Mouse (Mus musculus): Measurements from ENCODE around the gene Taf8.
"Not testable (repeated sequence)": the region's sequence is repeated elsewhere in the genome, so short reads cannot be mapped to it uniquely, and the experiment has no call there.

Taf8 gene

DNA sequence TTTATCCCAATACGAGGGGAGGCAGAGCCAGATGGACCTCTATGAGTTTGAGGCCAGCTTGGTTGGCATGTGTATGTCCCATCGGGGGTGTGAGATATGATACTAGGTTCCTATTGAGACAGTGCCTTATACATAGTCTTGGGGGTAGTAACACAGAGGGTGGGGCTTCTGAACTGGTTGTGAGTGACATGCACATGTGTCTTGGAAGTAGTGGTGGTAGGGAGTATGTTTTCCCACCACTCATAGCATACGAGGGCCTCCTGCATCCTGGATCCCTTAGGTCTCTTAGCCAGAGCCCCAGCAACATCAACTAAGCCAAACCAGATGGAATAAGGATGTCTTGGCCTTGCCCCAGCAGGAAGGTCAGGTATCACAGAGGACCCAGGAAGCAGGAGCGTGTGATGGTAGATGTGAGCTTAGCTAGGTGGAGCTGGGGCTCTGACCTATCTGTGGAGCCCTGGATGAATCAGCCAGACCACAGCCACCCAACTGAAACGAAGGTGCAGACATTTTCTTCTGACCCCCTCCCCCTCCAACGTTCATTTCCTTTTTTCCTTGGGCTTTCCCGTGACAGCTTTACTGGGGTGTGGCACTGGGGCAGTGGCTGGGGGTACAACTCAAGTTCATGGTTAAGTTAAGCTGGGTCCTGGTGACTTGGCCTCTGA lies 13.2 kb upstream of the Taf8 start:
- no peak for DNase-seq

GRCm38 (mm10) chr17:47512956-47513775 lies 11.1 kb upstream of the Taf8 start:
- DNase-seq: no peak

GRCm38 (mm10) chr17:47511111-47512020 lies 9.3 kb upstream of the Taf8 start:
- peak; percentile 92 for DNase-seq

- no peak for DNase-seq
Observed at GRCm38 (mm10) chr17:47509031-47509705, 7.1 kb upstream of the Taf8 start.

DNA sequence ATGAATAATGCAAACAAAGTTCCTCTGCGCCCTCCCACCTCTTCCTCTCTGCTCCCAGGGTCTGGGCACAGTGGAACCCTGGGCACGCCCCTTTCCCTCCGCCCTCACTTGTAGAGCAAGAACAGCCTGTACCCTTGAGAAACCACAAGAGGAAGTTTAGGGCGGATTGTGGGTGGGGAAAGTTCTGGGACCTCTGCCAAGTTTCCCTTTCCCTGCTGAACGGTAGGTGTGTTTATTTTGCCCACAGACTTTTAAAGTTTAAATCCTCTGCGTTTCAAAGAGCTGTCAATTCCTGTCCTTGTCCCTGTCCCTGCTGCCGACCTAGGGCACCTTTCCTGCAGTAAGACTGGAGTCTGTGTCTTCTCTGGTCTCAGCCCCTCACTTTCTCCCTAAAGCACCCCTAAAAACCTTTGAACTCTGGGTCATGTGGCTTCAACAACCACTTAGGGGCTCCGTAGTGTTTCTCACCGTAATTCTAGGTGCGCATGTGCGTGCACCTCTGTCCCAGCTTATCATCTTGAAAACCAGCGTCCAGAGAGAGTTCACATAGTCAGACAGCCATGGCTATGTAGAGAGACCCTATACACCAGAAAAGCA lies 6.0 kb upstream of the Taf8 start:
- peak; percentile 78 for DNase-seq

DNA sequence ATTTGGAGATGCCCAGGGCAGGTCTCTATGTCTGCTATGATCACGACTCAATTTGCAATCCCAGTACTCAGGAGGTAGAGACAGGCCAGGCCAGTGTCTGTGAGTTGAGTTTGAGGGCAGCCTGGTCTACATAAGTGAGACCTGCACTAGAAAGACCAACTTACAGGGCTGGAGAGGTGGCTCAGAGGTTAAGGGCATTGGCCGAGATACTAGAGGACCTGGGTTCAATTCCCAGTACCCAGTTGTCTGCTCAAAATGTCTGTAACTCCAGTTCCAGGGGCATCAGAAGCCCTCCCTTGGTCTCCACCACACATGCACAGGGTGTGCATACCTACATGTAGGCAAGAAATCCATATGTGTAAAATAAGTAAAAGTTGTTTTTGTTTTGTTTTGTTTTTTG lies 5.4 kb upstream of the Taf8 start:
- no peak for DNase-seq

DNA sequence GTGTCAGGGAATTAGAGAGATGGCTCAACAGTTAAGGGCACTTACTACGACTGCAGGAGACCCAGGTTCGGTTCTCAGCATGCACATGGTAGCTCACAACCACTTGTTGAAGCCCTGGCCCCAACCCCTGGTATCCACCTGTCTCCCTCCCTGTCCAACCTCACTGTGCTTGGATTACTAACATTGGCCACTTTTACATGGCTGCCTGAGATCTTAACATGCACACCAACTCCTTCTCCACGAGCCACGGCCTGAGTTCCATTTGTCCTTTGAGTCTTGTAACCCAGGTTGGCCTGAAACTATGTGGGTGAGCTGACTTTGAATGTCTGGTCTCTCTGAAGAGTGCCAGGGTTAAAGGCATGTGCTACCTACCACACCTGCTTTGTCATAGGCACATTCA lies 4.6 kb upstream of the Taf8 start:
- no peak for DNase-seq

DNA sequence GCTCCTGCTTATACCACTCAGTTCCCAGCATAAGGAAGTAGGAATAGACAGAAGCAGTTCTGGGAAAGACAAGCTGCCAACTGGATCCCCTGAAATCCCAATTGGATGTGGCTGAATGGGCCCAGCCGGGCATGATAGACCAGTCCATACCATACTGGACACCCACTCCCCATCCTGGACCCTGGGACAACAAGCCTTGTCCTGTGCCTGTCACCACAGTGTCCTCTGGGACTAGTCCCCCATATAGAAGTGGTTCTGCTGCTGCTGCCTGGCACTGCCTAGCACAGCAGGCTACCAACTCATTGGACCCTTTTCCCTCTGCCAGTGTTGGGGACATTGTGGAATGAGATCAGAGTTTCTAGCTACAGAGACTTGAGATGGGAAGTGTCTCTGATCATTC lies 4.0 kb upstream of the Taf8 start:
- DNase-seq: no peak

GRCm38 (mm10) chr17:47505566-47505965 lies 3.5 kb upstream of the Taf8 start:
- DNase-seq: no peak

- peak; percentile 60 for DNase-seq
Observed at GRCm38 (mm10) chr17:47504941-47505346, 2.9 kb upstream of the Taf8 start, which contains the start of gene Ccnd3. Gene Ccnd3, plus strand, starts transcription at chr17:47505051.

DNA sequence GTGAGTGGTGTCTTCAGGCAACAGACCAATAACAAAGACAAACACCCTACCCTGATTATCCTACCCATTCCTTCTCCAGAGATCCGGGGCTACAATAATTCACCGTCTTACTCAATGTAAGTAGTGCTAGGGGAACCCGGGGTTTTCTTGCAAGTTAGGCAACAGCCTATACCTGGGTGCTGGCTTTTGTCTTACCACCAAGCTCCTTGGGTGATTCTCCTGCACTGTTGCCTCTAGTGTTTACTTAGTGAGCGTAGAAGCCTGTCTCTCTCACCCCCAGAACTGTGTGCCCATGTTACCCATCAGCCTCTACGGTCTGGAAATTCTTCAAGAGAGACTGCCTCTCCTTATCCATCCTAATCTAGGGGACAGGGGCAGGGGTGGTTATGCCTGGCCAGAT lies 2.1 kb upstream of the Taf8 start:
- no peak for DNase-seq

DNA sequence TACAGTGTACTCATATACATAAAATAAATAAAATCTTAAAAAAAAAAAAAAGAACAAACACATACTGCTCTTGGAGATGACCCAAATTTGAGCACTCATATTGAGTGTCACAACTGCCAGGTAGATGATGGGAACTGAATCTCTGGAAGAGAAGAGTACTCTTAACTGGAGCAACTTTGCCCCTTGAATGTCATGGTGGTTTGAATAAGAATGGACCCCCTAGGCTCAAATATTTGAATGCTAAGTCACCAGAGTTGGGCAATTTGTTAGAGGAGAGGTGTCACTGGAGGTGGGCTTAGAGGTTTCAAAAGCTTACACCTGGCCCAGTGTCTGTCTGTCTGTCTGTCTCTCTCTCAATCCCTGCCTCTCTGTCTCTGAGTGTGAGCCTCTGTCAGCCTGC lies 1.6 kb upstream of the Taf8 start:
- no peak for DNase-seq

DNA sequence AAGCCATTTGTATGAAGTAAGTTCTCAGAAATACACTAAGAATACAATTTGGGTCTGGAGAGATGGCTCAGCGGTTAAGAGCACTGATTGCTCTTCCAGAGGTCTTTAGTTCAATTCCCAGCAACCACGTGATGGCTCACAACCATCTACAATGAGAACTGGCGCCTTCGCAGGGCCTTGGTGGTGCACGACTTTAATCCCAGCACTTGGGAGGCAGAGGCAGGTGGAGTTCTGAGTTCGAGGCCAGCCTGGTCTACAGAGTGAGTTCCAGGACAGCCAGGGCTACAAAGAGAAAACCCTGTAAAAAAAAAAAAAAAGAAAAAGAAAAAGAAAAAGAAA lies 584 bp upstream of the Taf8 start:
- DNase-seq: not testable (repeated sequence)

GRCm38 (mm10) chr17:47501531-47501930 lies 561 bp downstream of the Taf8 start:
- no peak for DNase-seq

DNA sequence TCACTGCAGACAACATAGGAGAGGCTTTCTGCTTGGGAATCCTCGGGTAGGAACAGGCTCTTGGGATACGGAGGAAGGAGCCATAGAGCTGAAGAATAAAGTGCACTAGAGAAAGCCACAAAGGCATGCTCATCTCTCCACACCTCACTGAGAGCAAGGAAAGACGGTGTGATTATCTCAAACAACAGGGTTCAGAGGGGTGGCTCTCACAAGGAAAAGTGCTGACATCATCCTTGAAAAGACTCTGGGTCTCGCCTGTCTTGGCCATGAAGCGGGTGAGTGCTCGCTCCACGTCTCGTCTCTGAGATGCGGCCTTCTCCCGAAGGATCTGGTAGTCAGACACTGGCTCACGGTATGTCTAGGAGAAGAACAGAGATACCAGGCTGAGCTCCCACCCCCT lies 8.0 kb downstream of the Taf8 start:
- no peak for DNase-seq

GRCm38 (mm10) chr17:47493653-47494052 lies 8.4 kb downstream of the Taf8 start:
- DNase-seq: no peak

GRCm38 (mm10) chr17:47492731-47493130 lies 9.4 kb downstream of the Taf8 start:
- DNase-seq: no peak

- no peak for DNase-seq
Observed at GRCm38 (mm10) chr17:47490791-47491190, 11.3 kb downstream of the Taf8 start.

DNA sequence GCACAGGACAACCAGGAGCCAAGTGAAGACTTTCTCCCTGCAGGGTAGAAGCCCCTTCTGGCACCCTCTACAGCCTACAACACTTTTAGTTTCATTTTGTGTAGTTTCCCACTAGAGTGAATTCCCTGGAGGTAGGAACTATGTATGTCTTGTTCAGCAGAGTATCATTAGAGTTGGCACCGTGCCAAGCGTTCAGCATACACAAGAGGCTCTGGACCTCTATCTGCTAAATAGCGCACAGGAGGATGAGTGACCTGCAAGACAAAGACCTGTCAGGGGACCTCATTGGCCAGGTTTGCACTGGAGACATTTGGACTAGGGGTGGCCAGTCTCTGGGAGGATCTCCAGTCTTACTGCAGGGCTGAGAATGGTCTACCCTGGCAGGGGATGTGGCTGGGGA lies 16.3 kb downstream of the Taf8 start:
- no peak for DNase-seq

DNA sequence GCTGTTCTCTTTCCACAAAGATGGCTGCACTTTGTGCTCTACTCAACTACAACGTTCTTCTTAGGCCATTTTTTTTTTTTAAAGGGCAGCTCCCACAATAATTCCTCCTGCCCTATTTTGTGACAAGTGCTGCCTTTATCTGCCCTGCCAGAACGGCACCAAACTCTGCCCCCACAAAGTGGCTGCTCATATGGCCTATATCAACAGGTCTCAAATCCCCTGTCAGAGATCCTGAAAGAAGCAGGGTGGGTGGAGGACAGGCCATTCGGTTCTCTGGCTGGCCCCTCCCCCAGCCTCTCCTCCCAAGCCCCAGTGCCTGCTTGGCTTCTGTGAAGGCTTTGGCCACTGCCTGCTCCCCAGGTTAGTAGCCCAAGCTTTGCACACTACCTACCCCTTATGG lies 17.1 kb downstream of the Taf8 start:
- DNase-seq: no peak

DNA sequence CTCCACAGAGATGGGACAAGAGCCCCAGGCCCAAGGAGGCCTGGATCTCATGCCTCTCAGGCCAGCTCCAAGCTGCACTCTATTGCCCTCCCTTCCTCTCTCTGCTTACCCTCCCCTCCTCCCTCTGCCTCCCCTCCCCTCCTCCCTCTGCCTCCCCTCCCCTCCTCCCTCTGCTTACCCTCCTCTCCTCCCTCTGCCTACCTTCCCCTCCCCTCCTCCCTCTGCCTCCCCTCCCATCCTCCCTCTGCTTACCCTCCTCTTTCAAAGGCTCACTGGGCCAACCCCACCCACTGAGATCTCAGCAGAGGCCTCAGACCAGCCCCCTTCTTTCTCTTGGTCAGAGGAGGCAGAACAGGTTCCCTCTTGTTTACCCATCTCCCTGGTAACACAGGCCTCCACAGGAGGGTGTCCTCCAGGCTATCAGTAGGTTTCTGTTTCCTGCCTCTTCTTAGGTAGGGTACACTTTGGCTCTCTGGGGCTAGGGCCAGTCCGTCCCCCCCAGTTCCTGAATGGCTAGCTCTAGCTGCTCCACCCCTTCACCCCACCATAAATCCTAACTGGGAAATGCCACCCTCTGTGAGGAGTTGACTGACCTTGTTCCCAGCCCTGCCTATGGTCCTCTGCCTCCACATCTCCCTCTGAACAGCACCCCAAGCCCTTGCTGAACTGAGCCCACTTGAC lies 17.7 kb downstream of the Taf8 start:
- no peak for DNase-seq

DNA sequence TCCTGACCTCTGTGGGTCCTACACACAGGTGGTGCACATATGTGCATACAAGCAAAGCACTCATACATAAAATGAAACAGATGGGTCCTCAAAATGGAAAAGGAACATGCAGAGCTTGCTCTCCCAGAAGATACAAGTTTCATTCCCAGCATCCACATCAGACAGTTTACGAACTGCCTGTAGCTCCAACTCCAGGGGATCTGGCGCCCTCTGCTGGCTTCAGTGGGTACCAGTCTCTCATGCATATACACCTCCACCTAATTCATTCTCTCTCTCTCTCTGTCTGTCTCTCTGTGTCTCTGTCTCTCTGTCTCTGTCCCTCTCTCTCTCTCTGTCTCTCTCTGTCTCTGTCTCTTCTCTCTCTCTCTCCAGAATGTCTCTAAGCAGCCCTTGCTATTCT lies 19.7 kb downstream of the Taf8 start:
- DNase-seq: no peak
